Mouse (Mus musculus) gastrocnemius, adult 8-10 months (tissue): ENCODE measurements around the gene Idh3b. TPM values are rescaled to one million over a fixed set of nuclear protein-coding genes. Genes with fewer than 3 reads are reported as not detected.

Source experiments
- DNase-seq, 2 experiments: peaks; one replicate each; pipeline ENCODE4 v3.0.0; 2022; ENCODE audit warnings: low spot score in 2 of 2
- total RNA-seq, 4 experiments: library from RNA; stranded (reverse); gene quantifications; 2 replicates each; pipeline ENCODE4 v1.2.4; 2022

Gene Idh3b
- total RNA-seq, 4 experiments from 2014 or later, result 364 to 434 (median 425) TPM

GRCm38 (mm10) chr2:130265520-130265919 is 18.8 kb downstream of the Idh3b start:
- no peak for DNase-seq

- no peak for DNase-seq
These were observed 21.9 kb downstream of the Idh3b start for GRCm38 (mm10) chr2:130262398-130262797.

- DNase-seq, result no peak
These were observed 22.4 kb downstream of the Idh3b start for GRCm38 (mm10) chr2:130261914-130262313.

- DNase-seq, result no peak
These were observed 23.5 kb downstream of the Idh3b start for GRCm38 (mm10) chr2:130260822-130261221.

DNA sequence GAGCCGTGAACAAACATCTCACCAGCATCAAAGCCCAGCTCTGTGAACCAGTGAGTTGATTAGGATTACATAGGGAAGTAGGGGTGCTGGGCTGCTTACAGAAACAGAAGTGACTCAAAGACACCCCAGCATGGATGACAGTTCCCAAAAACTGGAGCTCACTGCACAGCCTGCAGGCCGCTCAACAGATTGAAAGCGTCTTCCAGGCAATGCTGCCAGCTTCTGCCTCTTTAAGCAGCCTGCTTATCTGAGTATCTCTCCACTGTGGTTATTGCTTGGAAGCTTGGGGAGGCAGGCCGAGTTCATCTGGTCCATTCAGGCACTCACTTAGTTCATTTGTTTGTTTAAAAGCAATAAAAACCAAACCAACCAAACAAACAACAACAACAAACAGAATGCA is 27.6 kb downstream of the Idh3b start:
- no peak for DNase-seq

DNA sequence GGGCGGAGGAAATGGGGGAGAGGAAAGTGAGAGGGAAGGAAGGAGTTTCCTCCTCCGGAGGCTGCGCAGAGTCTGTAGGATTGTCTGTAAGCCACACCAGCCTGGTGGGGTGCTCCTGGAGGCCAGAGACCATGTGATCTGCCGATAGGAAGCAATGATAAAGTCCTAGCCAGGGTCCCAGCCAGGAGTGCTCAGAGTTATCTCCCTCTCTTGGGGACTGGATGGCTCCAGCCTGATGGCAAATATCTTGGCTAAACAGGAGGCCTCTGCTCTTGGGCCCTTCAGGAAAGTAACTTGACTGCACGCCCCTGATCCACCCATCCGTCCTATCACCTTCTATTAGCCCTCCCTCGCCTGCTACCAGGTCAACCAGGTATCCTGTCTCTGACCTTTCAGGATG is 36.1 kb downstream of the Idh3b start:
- DNase-seq, result no peak

DNA sequence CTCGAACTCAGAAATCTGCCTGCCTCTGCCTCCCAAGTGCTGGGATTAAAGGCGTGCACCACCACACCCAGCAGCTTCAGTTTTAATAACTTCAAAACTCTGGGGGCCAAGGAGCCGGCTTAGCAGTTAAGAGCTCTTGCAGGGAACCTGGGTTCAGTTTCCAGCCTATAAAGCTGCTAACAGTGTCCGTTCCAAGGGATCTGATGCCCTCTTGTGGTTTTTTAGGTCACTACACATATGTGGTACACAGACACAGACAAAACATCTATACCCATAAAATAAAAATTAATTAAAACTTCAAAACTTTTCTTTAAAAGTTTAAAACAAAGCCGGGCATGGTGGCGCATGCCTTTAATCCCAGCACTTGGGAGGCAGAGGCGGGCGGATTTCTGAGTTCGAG is 37.4 kb downstream of the Idh3b start:
- no peak for DNase-seq

Other genes starting within 250 kb of the Idh3b start
- not detected for gene Tgm6, start 172.1 kb downstream of the Idh3b start, total RNA-seq
- 100 to 1,000 TPM; 130 to 142 (median 138) TPM for gene Snrpb, start 105.1 kb downstream of the Idh3b start, total RNA-seq
- gene Tmc2, start 89.4 kb downstream of the Idh3b start, total RNA-seq, result not detected
- gene Nop56, start 10.1 kb downstream of the Idh3b start, total RNA-seq, result 10 to 100 TPM; 28.5 to 45.1 (median 31.8) TPM
- under 1 TPM; 0.12 to 0.29 (median 0.20) TPM for gene Ebf4, start 10.6 kb upstream of the Idh3b start, total RNA-seq
- 1 to 10 TPM; 1.1 to 2.7 (median 2.4) TPM for gene Cpxm1, start 113.0 kb upstream of the Idh3b start, total RNA-seq
- not detected for gene Gm28372, start 120.7 kb upstream of the Idh3b start, total RNA-seq
- gene 1700020A23Rik, start 120.7 kb upstream of the Idh3b start, total RNA-seq, result not detected
- gene Tmem239, start 121.9 kb upstream of the Idh3b start, total RNA-seq, result not detected
- gene Vps16, start 139.8 kb upstream of the Idh3b start, total RNA-seq, result 10 to 100 TPM; 13.2 to 20.5 (median 18.2) TPM
- gene Pced1a, start 140.2 kb upstream of the Idh3b start, total RNA-seq, result 1 to 10 TPM; 3.7 to 6.2 (median 3.8) TPM
- gene Ptpra, start 165.7 kb upstream of the Idh3b start, total RNA-seq, result 10 to 100 TPM; 12.2 to 18.8 (median 14.5) TPM